Mouse (Mus musculus): ENCODE results near the gene Rpl27.
"Not testable (repeated sequence)": the region's sequence is repeated elsewhere in the genome, so short reads cannot be mapped to it uniquely, and the experiment has no call there.

Rpl27 gene

GRCm38 (mm10) chr11:101468263-101468688 is 26.2 kb downstream of the Rpl27 start:
- DNase-seq (ENCODE audit: low read depth), result peak; percentile 33

- DNase-seq (ENCODE audit: low read depth), result no peak
These were observed 26.6 kb downstream of the Rpl27 start for GRCm38 (mm10) chr11:101468731-101469130.

- DNase-seq (ENCODE audit: low read depth), result no peak
These were observed 27.1 kb downstream of the Rpl27 start for GRCm38 (mm10) chr11:101469155-101469554.

- DNase-seq (ENCODE audit: low read depth), result no peak
These were observed 28.1 kb downstream of the Rpl27 start for GRCm38 (mm10) chr11:101470206-101470605.

GRCm38 (mm10) chr11:101471926-101472325 is 29.8 kb downstream of the Rpl27 start:
- DNase-seq (ENCODE audit: low read depth), result no peak

GRCm38 (mm10) chr11:101472336-101472735 is 30.2 kb downstream of the Rpl27 start:
- DNase-seq (ENCODE audit: low read depth), result no peak

- not testable (repeated sequence) for DNase-seq (ENCODE audit: low read depth)
These were observed 31.6 kb downstream of the Rpl27 start for GRCm38 (mm10) chr11:101473686-101474085.

GRCm38 (mm10) chr11:101474298-101474697 is 32.2 kb downstream of the Rpl27 start:
- DNase-seq (ENCODE audit: low read depth), result no peak

- not testable (repeated sequence) for DNase-seq (ENCODE audit: low read depth)
These were observed 34.3 kb downstream of the Rpl27 start for GRCm38 (mm10) chr11:101476361-101476760.

GRCm38 (mm10) chr11:101477194-101477551 is 35.1 kb downstream of the Rpl27 start:
- DNase-seq (ENCODE audit: low read depth), result no peak

GRCm38 (mm10) chr11:101477552-101478211 is 35.6 kb downstream of the Rpl27 start:
- DNase-seq (ENCODE audit: low read depth), result no peak

GRCm38 (mm10) chr11:101479171-101479635 is 37.1 kb downstream of the Rpl27 start:
- DNase-seq (ENCODE audit: low read depth), result no peak

GRCm38 (mm10) chr11:101480912-101481311 is 38.8 kb downstream of the Rpl27 start:
- no peak for DNase-seq (ENCODE audit: low read depth)

- DNase-seq (ENCODE audit: low read depth), result no peak
These were observed 41.7 kb downstream of the Rpl27 start for GRCm38 (mm10) chr11:101483804-101484203.

GRCm38 (mm10) chr11:101484245-101484644 is 42.1 kb downstream of the Rpl27 start:
- no peak for DNase-seq (ENCODE audit: low read depth)

GRCm38 (mm10) chr11:101484814-101485213 is 42.7 kb downstream of the Rpl27 start:
- no peak for DNase-seq (ENCODE audit: low read depth)

GRCm38 (mm10) chr11:101485509-101486028 is 43.5 kb downstream of the Rpl27 start:
- no peak for DNase-seq (ENCODE audit: low read depth)

GRCm38 (mm10) chr11:101486126-101486525 is 44.0 kb downstream of the Rpl27 start:
- no peak for DNase-seq (ENCODE audit: low read depth)

All from NIH3T3 (cell line).